Mouse (Mus musculus): ENCODE data around the gene Nt5m. TPM values are rescaled to one million over a fixed set of nuclear protein-coding genes. Genes with fewer than 3 reads are reported as not detected.

Gene Nt5m
- polyA plus RNA-seq, 1 experiment from 2014 or later: 58.4 TPM

GRCm38 (mm10) chr11:59847131-59847530 lies 7.9 kb downstream of the Nt5m start:
- Histone ChIP-seq H3K27ac (replicated peaks) (no peak overlapping the region), H3K4me3 (peak overlapping the region; percentile 77), H3K9ac (replicated peaks) (no peak overlapping the region), H3K4me2 (replicated peaks) (peak overlapping the region; percentile 86; the same call in 1 of the 2 replicates), H3K4me1 (peaks cover 19% of the 10 kb centered on the region), H3K27me3 (no peaks in the 10 kb centered on the region), H3K9me3 (no peaks in the 10 kb centered on the region), H3K36me3 (no peaks in the 10 kb centered on the region)
- no peak for ATAC-seq (replicated peaks)
- 4% methylated on average over 2 of the region's 2 CpGs for WGBS

GRCm38 (mm10) chr11:59847891-59848884 lies 8.9 kb downstream of the Nt5m start:
- Histone ChIP-seq H3K36me3 (no peaks in the 10 kb centered on the region), H3K4me3 (peak overlapping the region; percentile 77), H3K9ac (replicated peaks) (peak overlapping the region; percentile 92), H3K9me3 (no peaks in the 10 kb centered on the region), H3K27me3 (no peaks in the 10 kb centered on the region), H3K4me1 (peaks cover 19% of the 10 kb centered on the region), H3K4me2 (replicated peaks) (peak overlapping the region; percentile 86), H3K27ac (replicated peaks) (peak overlapping the region; percentile 82)
- ATAC-seq (replicated peaks): peak; percentile 92
- 0% methylated on average over 69 of the region's 69 CpGs for WGBS

- H3K9me3 ChIP-seq: no peaks in the 10 kb centered on the region
- no peaks in the 10 kb centered on the region for H3K36me3 ChIP-seq
- H3K4me2 ChIP-seq (replicated peaks): no peak overlapping the region
- H3K4me3 ChIP-seq: no peak overlapping the region
- no peak overlapping the region for H3K27ac ChIP-seq (replicated peaks)
- no peak for ATAC-seq (replicated peaks)
- H3K27me3 ChIP-seq: no peaks in the 10 kb centered on the region
- 82% methylated on average over 3 of the region's 3 CpGs for WGBS
- H3K4me1 ChIP-seq: peaks cover 16% of the 10 kb centered on the region
- H3K9ac ChIP-seq (replicated peaks): no peak overlapping the region
These were observed 13.6 kb downstream of the Nt5m start for GRCm38 (mm10) chr11:59852865-59853264.

- 91% methylated on average over 11 of the region's 11 CpGs for whole genome bisulfite sequencing
- ATAC-seq (replicated peaks): no peak
- Histone ChIP-seq H3K4me3 (no peak overlapping the region), H3K4me1 (no peaks in the 10 kb centered on the region), H3K9ac (replicated peaks) (no peak overlapping the region), H3K27me3 (no peaks in the 10 kb centered on the region), H3K36me3 (0 out of 2 replicates have a peak, but pooled peaks cover 2% of the 10 kb centered on the region), H3K27ac (replicated peaks) (no peak overlapping the region), H3K9me3 (no peaks in the 10 kb centered on the region), H3K4me2 (replicated peaks) (no peak overlapping the region)
These were observed 21.2 kb downstream of the Nt5m start for GRCm38 (mm10) chr11:59860467-59860866.

- H3K27me3 ChIP-seq: no peaks in the 10 kb centered on the region
- H3K4me3 ChIP-seq: no peak overlapping the region
- H3K36me3 ChIP-seq: 0 out of 2 replicates have a peak, but pooled peaks cover 3% of the 10 kb centered on the region
- 93% methylated on average over 6 of the region's 6 CpGs for WGBS
- H3K27ac ChIP-seq (replicated peaks): no peak overlapping the region
- H3K9ac ChIP-seq (replicated peaks): no peak overlapping the region
- no peaks in the 10 kb centered on the region for H3K4me1 ChIP-seq
- H3K4me2 ChIP-seq (replicated peaks): no peak overlapping the region
- H3K9me3 ChIP-seq: no peaks in the 10 kb centered on the region
- ATAC-seq (replicated peaks): no peak
These were observed 25.1 kb downstream of the Nt5m start for GRCm38 (mm10) chr11:59864316-59864715.

GRCm38 (mm10) chr11:59872124-59872523 lies 32.9 kb downstream of the Nt5m start:
- Histone ChIP-seq H3K27me3 (no peaks in the 10 kb centered on the region), H3K36me3 (0 out of 2 replicates have a peak, but pooled peaks cover 2% of the 10 kb centered on the region), H3K9me3 (no peaks in the 10 kb centered on the region), H3K9ac (replicated peaks) (no peak overlapping the region), H3K4me1 (no peaks in the 10 kb centered on the region), H3K4me2 (replicated peaks) (no peak overlapping the region), H3K4me3 (no peak overlapping the region), H3K27ac (replicated peaks) (no peak overlapping the region)
- whole genome bisulfite sequencing: 79% methylated on average over 8 of the region's 8 CpGs
- no peak for ATAC-seq (replicated peaks)

- no peak overlapping the region for H3K4me2 ChIP-seq (replicated peaks)
- 0 out of 2 replicates have a peak, but pooled peaks cover 2% of the 10 kb centered on the region for H3K36me3 ChIP-seq
- no peaks in the 10 kb centered on the region for H3K9me3 ChIP-seq
- WGBS: 30% methylated on average over 2 of the region's 2 CpGs
- no peaks in the 10 kb centered on the region for H3K27me3 ChIP-seq
- H3K4me1 ChIP-seq: no peaks in the 10 kb centered on the region
- no peak overlapping the region for H3K4me3 ChIP-seq
- H3K27ac ChIP-seq (replicated peaks): peak overlapping the region; percentile 38
- H3K9ac ChIP-seq (replicated peaks): peak overlapping the region; percentile 33; the same call in 1 of the 2 replicates
- peak; percentile 83 for ATAC-seq (replicated peaks)
These were observed 40.8 kb downstream of the Nt5m start for GRCm38 (mm10) chr11:59880031-59880430.

- ATAC-seq (replicated peaks): no peak
- H3K27me3 ChIP-seq: no peaks in the 10 kb centered on the region
- WGBS: 77% methylated on average over 17 of the region's 17 CpGs
- H3K27ac ChIP-seq (replicated peaks): no peak overlapping the region
- no peak overlapping the region for H3K4me2 ChIP-seq (replicated peaks)
- no peak overlapping the region for H3K4me3 ChIP-seq
- no peak overlapping the region for H3K9ac ChIP-seq (replicated peaks)
- H3K9me3 ChIP-seq: no peaks in the 10 kb centered on the region
- no peaks in the 10 kb centered on the region for H3K36me3 ChIP-seq
- H3K4me1 ChIP-seq: no peaks in the 10 kb centered on the region
These were observed 46.2 kb downstream of the Nt5m start for GRCm38 (mm10) chr11:59885217-59885986.

- Histone ChIP-seq H3K27me3 (no peaks in the 10 kb centered on the region), H3K4me2 (replicated peaks) (no peak overlapping the region), H3K9me3 (no peaks in the 10 kb centered on the region), H3K9ac (replicated peaks) (no peak overlapping the region), H3K27ac (replicated peaks) (no peak overlapping the region), H3K4me3 (no peak overlapping the region), H3K36me3 (no peaks in the 10 kb centered on the region), H3K4me1 (no peaks in the 10 kb centered on the region)
- 79% methylated on average over 1 of the region's 1 CpGs for WGBS
- no peak for ATAC-seq (replicated peaks)
These were observed 47.7 kb downstream of the Nt5m start for GRCm38 (mm10) chr11:59886952-59887351.

GRCm38 (mm10) chr11:59888151-59888550 lies 48.9 kb downstream of the Nt5m start:
- Histone ChIP-seq H3K4me1 (no peaks in the 10 kb centered on the region), H3K27me3 (no peaks in the 10 kb centered on the region), H3K9ac (replicated peaks) (no peak overlapping the region), H3K9me3 (no peaks in the 10 kb centered on the region), H3K4me2 (replicated peaks) (no peak overlapping the region), H3K27ac (replicated peaks) (no peak overlapping the region), H3K4me3 (no peak overlapping the region), H3K36me3 (no peaks in the 10 kb centered on the region)
- no peak for ATAC-seq (replicated peaks)
- 71% methylated on average over 5 of the region's 5 CpGs for WGBS

- Histone ChIP-seq H3K9me3 (no peaks in the 10 kb centered on the region), H3K4me3 (no peak overlapping the region), H3K4me2 (replicated peaks) (no peak overlapping the region), H3K9ac (replicated peaks) (no peak overlapping the region), H3K4me1 (no peaks in the 10 kb centered on the region), H3K36me3 (no peaks in the 10 kb centered on the region), H3K27me3 (no peaks in the 10 kb centered on the region), H3K27ac (replicated peaks) (no peak overlapping the region)
- 66% methylated on average over 6 of the region's 6 CpGs for WGBS
- ATAC-seq (replicated peaks): no peak
These were observed 52.6 kb downstream of the Nt5m start for GRCm38 (mm10) chr11:59891854-59892253.

Measured in forebrain, embryonic 15.5 days (tissue).